In the genomic region with DNA sequence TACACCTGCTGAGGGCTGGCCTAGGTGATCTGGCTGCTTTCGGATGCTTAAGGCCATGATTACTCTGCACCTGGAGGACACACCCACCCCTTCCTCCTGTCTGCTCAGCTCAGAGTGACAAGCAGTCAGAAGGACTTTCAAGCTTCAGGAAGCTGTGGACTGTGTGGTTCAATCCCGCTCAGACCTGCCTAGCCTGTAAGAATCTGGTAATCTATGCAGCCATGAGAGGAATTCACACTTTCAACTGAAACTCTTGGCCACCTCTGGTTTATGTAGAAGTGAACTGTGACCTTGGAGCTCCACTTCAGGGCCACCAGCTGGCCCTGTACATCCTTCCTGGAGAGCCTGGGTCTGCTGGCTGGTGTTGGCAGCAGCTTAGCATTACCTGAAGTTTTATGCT, we compare ENCODE assay signal across 16 mouse cellular contexts. TPM values are rescaled to one million over a fixed set of nuclear protein-coding genes. Genes with fewer than 3 reads are reported as not detected.
DNase-seq lines count a peak whose midpoint lies in the region; ATAC-seq lines count a peak whose summit lies in the region.
"Had no signal": no experiment of that assay in that cellular context is flagged by ENCODE, and none has a peak within 500 bp of the region (broad histone marks: within the 10 kb centered on the region; RNA-seq: fewer than 3 reads in every experiment).

No protein-coding gene starts in this region.

- no peak overlapping the region for H3K9ac ChIP-seq in kidney, embryonic 14.5 days (ENCODE audit: low read depth, low read length)
- H3K9ac ChIP-seq in stomach, embryonic 15.5 days: no peak overlapping the region
- H3K9ac ChIP-seq in forebrain, embryonic 12.5 days: no peak overlapping the region
- H3K9ac ChIP-seq: hindbrain, embryonic 14.5 days; liver, postnatal 0 days; midbrain, embryonic 15.5 days had no signal

- H3K4me2 ChIP-seq in kidney, embryonic 14.5 days (replicated peaks; ENCODE audit: low read depth, low read length): no peak overlapping the region
- no peak overlapping the region for H3K4me2 ChIP-seq in stomach, embryonic 15.5 days
- H3K4me2 ChIP-seq in forebrain, embryonic 12.5 days: no peak overlapping the region
- H3K4me2 ChIP-seq: hindbrain, embryonic 14.5 days; midbrain, embryonic 15.5 days had no signal

- 69% methylated on average over 2 of the region's 2 CpGs for WGBS in kidney, embryonic 14.5 days
- WGBS in stomach, embryonic 15.5 days: 61% methylated on average over 2 of the region's 2 CpGs
- WGBS in forebrain, embryonic 12.5 days: 78% methylated on average over 2 of the region's 2 CpGs

- H3K4me1 ChIP-seq in kidney, embryonic 14.5 days (ENCODE audit: control insufficient read depth, insufficient read depth, low read length): 0 out of 2 replicates have a peak, but pooled peaks cover 9% of the 10 kb centered on the region
- peaks cover 5% of the 10 kb centered on the region; the same call in 1 of the 2 replicates for H3K4me1 ChIP-seq in stomach, embryonic 15.5 days
- no peaks in the 10 kb centered on the region for H3K4me1 ChIP-seq in forebrain, embryonic 12.5 days
- H3K4me1 ChIP-seq: midbrain, embryonic 15.5 days had no signal

- ATAC-seq in kidney, embryonic 14.5 days (ENCODE audit: low FRiP score, low TSS enrichment): no peak
- 0 out of 2 replicates have a peak, but pooled peaks have one; percentile 42 for ATAC-seq in common myeloid progenitor, adult 5-6 weeks (replicated peaks; ENCODE audit: low read depth, poor library complexity, severe bottlenecking)
- peak; percentile 28; the same call in 1 of the 2 replicates for ATAC-seq in stomach, embryonic 15.5 days (ENCODE audit: insufficient read depth, low FRiP score, low read depth)
- no peak for ATAC-seq in forebrain, embryonic 12.5 days (ENCODE audit: low FRiP score)
- ATAC-seq: liver, postnatal 0 days; midbrain, embryonic 15.5 days had no signal

- H3K27me3 ChIP-seq in kidney, embryonic 14.5 days (ENCODE audit: control insufficient read depth, insufficient read depth, low read length): no peaks in the 10 kb centered on the region
- H3K27me3 ChIP-seq in stomach, embryonic 15.5 days (replicated peaks): no peaks in the 10 kb centered on the region
- H3K27me3 ChIP-seq in forebrain, embryonic 12.5 days: 0 out of 2 replicates have a peak, but pooled peaks cover 12% of the 10 kb centered on the region
- H3K27me3 ChIP-seq: midbrain, embryonic 15.5 days had no signal

- H3K36me3 ChIP-seq in kidney, embryonic 14.5 days (ENCODE audit: control insufficient read depth, insufficient read depth, low read length): no peaks in the 10 kb centered on the region
- H3K36me3 ChIP-seq in stomach, embryonic 15.5 days: no peaks in the 10 kb centered on the region
- H3K36me3 ChIP-seq in forebrain, embryonic 12.5 days (replicated peaks): no peaks in the 10 kb centered on the region
- H3K36me3 ChIP-seq: midbrain, embryonic 15.5 days had no signal

- no peak overlapping the region for H3K4me3 ChIP-seq in kidney, embryonic 14.5 days (ENCODE audit: low read length)
- H3K4me3 ChIP-seq in stomach, embryonic 15.5 days (replicated peaks): no peak overlapping the region
- no peak overlapping the region for H3K4me3 ChIP-seq in forebrain, embryonic 12.5 days (replicated peaks)
- H3K4me3 ChIP-seq: erythroblast, embryonic 14.5 days; midbrain, embryonic 15.5 days had no signal

- peak; percentile 51 for DNase-seq in kidney, adult 18-20 months
- peak; percentile 68 for DNase-seq in kidney, adult 9 months
- DNase-seq in layer of hippocampus, postnatal 10 days (ENCODE audit: low spot score in 2 of 2): no peak
- no peak for DNase-seq in gastrocnemius, postnatal 10 days
- DNase-seq: adrenal gland, postnatal 14 days; cerebellum, adult 9-10 months; gastrocnemius, postnatal 36 days; liver, postnatal 0 days; right cerebral cortex, postnatal 14 days had no signal

- H3K27ac ChIP-seq in kidney, embryonic 14.5 days (ENCODE audit: low read depth, low read length): no peak overlapping the region
- H3K27ac ChIP-seq in stomach, embryonic 15.5 days: 0 out of 2 replicates have a peak overlapping the region, but pooled peaks have one; percentile 26
- no peak overlapping the region for H3K27ac ChIP-seq in forebrain, embryonic 12.5 days
- H3K27ac ChIP-seq: hindbrain, embryonic 14.5 days; midbrain, embryonic 15.5 days had no signal

- no peaks in the 10 kb centered on the region for H3K9me3 ChIP-seq in kidney, embryonic 14.5 days (ENCODE audit: control insufficient read depth, low read length)
- H3K9me3 ChIP-seq in stomach, embryonic 15.5 days: 0 out of 2 replicates have a peak, but pooled peaks cover under 1% of the 10 kb centered on the region
- no peaks in the 10 kb centered on the region for H3K9me3 ChIP-seq in forebrain, embryonic 12.5 days
- H3K9me3 ChIP-seq: midbrain, embryonic 15.5 days had no signal

RNA-seq across cellular contexts. Expression of a gene that starts 11.9 kb away (rescaled TPM):
- 577 and 698 TPM in 2 replicates for polyA plus RNA-seq in kidney, embryonic 14.5 days (2014; fragmentation: Nextera tagmentation; extraction: Ambion mirVana)
- total RNA-seq in common myeloid progenitor, adult 5-6 weeks (2017): 7.9 and 11.7 TPM in 2 replicates
- polyA plus RNA-seq in stomach, embryonic 15.5 days (2015; fragmentation: Nextera tagmentation; extraction: Ambion mirVana): 339 and 387 TPM in 2 replicates
- 100 to 1,000 TPM; 104 to 111 TPM for total RNA-seq in layer of hippocampus, postnatal 10 days (2021)
- 163 TPM in 2 replicates for polyA plus RNA-seq in forebrain, embryonic 12.5 days (2016; fragmentation: Nextera tagmentation; extraction: Ambion mirVana)
- total RNA-seq in gastrocnemius, postnatal 10 days (2021): 10 to 100 TPM; 11.4 to 12.8 TPM
- polyA plus RNA-seq: erythroblast, embryonic 14.5 days had no signal

Comparison
In these comparisons a context has a peak if more than half of its experiments do, and no peak if none do; other contexts are left out.
1. DNase-seq: peak in kidney, adult 18-20 months (single experiment) and kidney, adult 9 months (single experiment); none in layer of hippocampus, postnatal 10 days (0 of 2) and gastrocnemius, postnatal 10 days (single experiment).
2. ATAC-seq: peak in common myeloid progenitor, adult 5-6 weeks (single experiment) and stomach, embryonic 15.5 days (single experiment); none in kidney, embryonic 14.5 days (single experiment) and forebrain, embryonic 12.5 days (single experiment).